In the genomic region with DNA sequence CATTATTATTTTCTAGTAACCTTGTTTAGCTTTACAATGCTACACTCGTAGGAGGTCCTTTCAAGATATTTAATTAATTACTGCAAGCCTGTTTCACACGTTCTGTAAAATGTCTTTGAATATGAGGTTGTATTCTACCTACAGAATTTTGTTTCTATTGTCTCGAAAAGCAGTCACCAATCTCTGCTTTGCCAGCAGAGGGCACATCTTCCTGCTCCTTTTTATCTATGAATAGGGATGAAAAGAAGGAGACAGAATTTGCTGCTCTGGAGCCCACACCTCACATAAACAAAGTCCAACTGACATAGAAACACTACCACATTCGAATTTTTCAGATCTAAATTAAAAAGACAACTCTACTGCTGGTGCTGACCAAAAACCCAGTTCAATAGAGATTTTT, we compare ENCODE assay signal across 9 mouse cellular contexts.
A peak's percentile ranks its signal among the peaks of the same experiment; 100 is the strongest.
DNase-seq lines count a peak whose midpoint lies in the region; ATAC-seq and TF ChIP-seq lines count a peak whose summit lies in the region.
"Had no signal": no experiment of that assay in that cellular context is flagged by ENCODE, and none has a peak within 500 bp of the region (broad histone marks: within the 10 kb centered on the region; RNA-seq: fewer than 3 reads in every experiment).

No protein-coding gene starts in this region.

- no peak overlapping the region for H3K4me3 ChIP-seq in limb, embryonic 14.5 days (replicated peaks; ENCODE audit: low read length)
- H3K4me3 ChIP-seq in limb, embryonic 10.5 days: no peak overlapping the region
- no peak overlapping the region for H3K4me3 ChIP-seq in lung, adult 2 months (replicated peaks; ENCODE audit: extremely low read depth, low read depth, low read length)
- H3K4me3 ChIP-seq: embryonic facial prominence, embryonic 13.5 days had no signal

- no peak overlapping the region for H3K4me2 ChIP-seq in limb, embryonic 14.5 days (replicated peaks; ENCODE audit: low read depth, low read length, severe bottlenecking)
- H3K4me2 ChIP-seq: embryonic facial prominence, embryonic 13.5 days had no signal

- no peak for TF ChIP-seq CTCF in lung, adult 2 months (IDR thresholded peaks at IDR 0.05; ENCODE audit: insufficient read depth, low read length)

- H3K27me3 ChIP-seq in limb, embryonic 14.5 days (ENCODE audit: control insufficient read depth, insufficient read depth, low read length): no peaks in the 10 kb centered on the region
- H3K27me3 ChIP-seq in limb, embryonic 10.5 days (ENCODE audit: low read depth, poor library complexity, severe bottlenecking): no peaks in the 10 kb centered on the region
- H3K27me3 ChIP-seq: embryonic facial prominence, embryonic 13.5 days had no signal

- no peak overlapping the region for H3K27ac ChIP-seq in limb, embryonic 14.5 days (replicated peaks; ENCODE audit: low read depth, low read length)
- H3K27ac ChIP-seq in limb, embryonic 10.5 days: no peak overlapping the region
- H3K27ac ChIP-seq: embryonic facial prominence, embryonic 13.5 days had no signal

- no peak for ATAC-seq in limb, embryonic 14.5 days (ENCODE audit: low FRiP score, low read depth)

- no peaks in the 10 kb centered on the region for H3K9me3 ChIP-seq in limb, embryonic 14.5 days (ENCODE audit: control insufficient read depth, low read length)
- no peaks in the 10 kb centered on the region for H3K9me3 ChIP-seq in limb, embryonic 10.5 days (replicated peaks)
- H3K9me3 ChIP-seq: embryonic facial prominence, embryonic 13.5 days had no signal

- peak; percentile 1 for DNase-seq in adrenal gland, postnatal 25 days
- DNase-seq in adrenal gland, postnatal 4 days (ENCODE audit: low spot score in 2 of 2): no peak
- peak; percentile 22 for DNase-seq in limb, embryonic 14.5 days (ENCODE audit: low spot score)
- DNase-seq in limb, embryonic 10.5 days (ENCODE audit: low spot score): no peak
- DNase-seq in cerebellum, postnatal 14 days: peak; percentile 61 to 66
- DNase-seq in lung, adult 2 months: peak; percentile 7
- no peak for DNase-seq in c-Kit-positive CD71-positive TER-119-positive erythroid progenitor cells, embryonic 14.5 days (ENCODE audit: low spot score)
- no peak for DNase-seq in spleen, postnatal 4 days (ENCODE audit: low spot score in 2 of 2)

- no peak overlapping the region for H3K9ac ChIP-seq in limb, embryonic 14.5 days (ENCODE audit: low read depth, low read length, severe bottlenecking)
- H3K9ac ChIP-seq: embryonic facial prominence, embryonic 13.5 days had no signal

- H3K36me3 ChIP-seq in limb, embryonic 14.5 days (ENCODE audit: control insufficient read depth, insufficient read depth, low read length): no peaks in the 10 kb centered on the region
- no peaks in the 10 kb centered on the region for H3K36me3 ChIP-seq in limb, embryonic 10.5 days
- H3K36me3 ChIP-seq: embryonic facial prominence, embryonic 13.5 days had no signal

- no peak for TF ChIP-seq POLR2A in limb, embryonic 14.5 days (IDR thresholded peaks at IDR 0.05; ENCODE audit: borderline replicate concordance, extremely low read depth, insufficient read depth, insufficient read length)
- TF ChIP-seq POLR2A in lung, adult 2 months (IDR thresholded peaks at IDR 0.05; ENCODE audit: borderline replicate concordance, extremely low read depth, low read depth, low read length): no peak

- WGBS in limb, embryonic 14.5 days: 27% methylated on average over 4 of the region's 4 CpGs
- WGBS in limb, embryonic 10.5 days: 50% methylated on average over 4 of the region's 4 CpGs
- 19% methylated on average over 4 of the region's 4 CpGs for WGBS in lung, adult 2 months

- H3K4me1 ChIP-seq in limb, embryonic 14.5 days (ENCODE audit: control insufficient read depth, insufficient read depth, low read length): no peaks in the 10 kb centered on the region
- H3K4me1 ChIP-seq in limb, embryonic 10.5 days: peaks cover 41% of the 10 kb centered on the region
- no peaks in the 10 kb centered on the region; the same call in 1 of the 2 replicates for H3K4me1 ChIP-seq in lung, adult 2 months (ENCODE audit: control insufficient read depth, insufficient read depth, low read length)

Comparison
In these comparisons a context has a peak if more than half of its experiments do, and no peak if none do; other contexts are left out.
1. DNase-seq: peak in adrenal gland, postnatal 25 days (single experiment), limb, embryonic 14.5 days (single experiment), cerebellum, postnatal 14 days (2 of 2) and lung, adult 2 months (single experiment); none in adrenal gland, postnatal 4 days (0 of 2), limb, embryonic 10.5 days (single experiment), c-Kit-positive CD71-positive TER-119-positive erythroid progenitor cells, embryonic 14.5 days (single experiment) and spleen, postnatal 4 days (0 of 2).